Mouse (Mus musculus) stomach, postnatal 0 days (tissue): ENCODE measurements around the gene Tyro3.

Experiments used
- CTCF ChIP-seq: IDR thresholded peaks from 2 replicates; pipeline ENCODE4 v1.5.1; 2016; ENCODE audit warnings: antibody characterized with exemption, low read depth, mild to moderate bottlenecking, moderate library complexity
- EP300 ChIP-seq: optimal IDR thresholded peaks from 2 replicates; pipeline ENCODE3; 2016; ENCODE audit warnings: antibody characterized with exemption

DNA sequence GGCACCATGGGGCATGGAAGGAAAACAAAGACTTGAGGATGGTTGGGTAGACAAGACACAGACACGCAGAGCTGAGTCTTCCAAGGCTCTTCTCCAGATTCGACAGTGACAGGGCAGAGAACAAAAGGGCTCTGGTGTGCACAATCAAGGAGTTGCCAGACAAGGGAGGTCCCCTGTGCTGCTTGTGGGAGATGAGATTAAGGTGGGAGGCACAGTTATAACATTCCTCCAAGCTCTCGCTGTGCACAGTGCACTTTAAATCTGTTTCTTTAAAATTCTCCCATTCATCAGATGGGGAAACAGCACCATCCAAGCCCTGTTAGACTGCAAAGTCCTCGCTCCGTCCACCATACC, 6.7 kb downstream of the Tyro3 start:
- TF ChIP-seq CTCF = no peak
- TF ChIP-seq EP300 = no peak
